ENCODE assay signal across 13 mouse cellular contexts in genomic region chr3:144058106-144058505, GRCm38 (mm10).
"Had no signal": no experiment of that assay in that cellular context is flagged by ENCODE, and none has a peak within 500 bp of the region (broad histone marks: within the 10 kb centered on the region; RNA-seq: fewer than 3 reads in every experiment).

No protein-coding gene starts in this region.

- H3K27ac ChIP-seq: limb, embryonic 13.5 days; liver, embryonic 14.5 days; neural tube, embryonic 15.5 days; stomach, postnatal 0 days had no signal

- H3K27me3 ChIP-seq: limb, embryonic 13.5 days; neural tube, embryonic 15.5 days had no signal

- DNase-seq: kidney, postnatal 10 days; left cerebral cortex, postnatal 4 days; lung, adult 18-20 months; lung, postnatal 10 days; midbrain, embryonic 14.5 days; right cerebral cortex, adult 18-20 months; right cerebral cortex, postnatal 25 days; thymus, postnatal 4 days had no signal

- H3K9ac ChIP-seq: limb, embryonic 13.5 days; liver, embryonic 14.5 days; neural tube, embryonic 15.5 days had no signal

- H3K36me3 ChIP-seq: limb, embryonic 13.5 days; neural tube, embryonic 15.5 days had no signal

- H3K4me1 ChIP-seq: limb, embryonic 13.5 days; neural tube, embryonic 15.5 days had no signal

- H3K9me3 ChIP-seq: limb, embryonic 13.5 days; neural tube, embryonic 15.5 days had no signal

- H3K4me2 ChIP-seq: limb, embryonic 13.5 days; neural tube, embryonic 15.5 days had no signal

- H3K4me3 ChIP-seq: limb, embryonic 13.5 days; myocyte; neural tube, embryonic 15.5 days had no signal
